Mouse (Mus musculus) midbrain, embryonic 11.5 days (tissue): ENCODE measurements at regions not wholly inside any gene's neighbourhood (a gene's known extent, or its start where the extent isn't known, plus 50 kb on each side); places are given as distances from the start of the nearest gene placed in this dataset.

Source experiments
- ATAC-seq: fragments of 200-750 bp; cut with Nextera tagmentation; 2 replicates; pipeline ENCODE4 v1.8.0; 2017; ENCODE audit warnings: moderate TSS enrichment, moderate library complexity; ENCODE audit not compliant: low FRiP score
- DNase-seq: peaks from one replicate; pipeline ENCODE4 v3.0.0; 2015; ENCODE audit warnings: low spot score; ENCODE audit errors: missing footprints
- H3K27ac ChIP-seq: fragments of 300-500 bp; sonication (generic); 2 replicates; pipeline ENCODE4 v1.5.1; 2014; ENCODE audit warnings: low read depth, low read length
- H3K27me3 ChIP-seq: fragments of 300-500 bp; sonication (generic); 2 replicates; pipeline ENCODE4 v1.6.1; 2014; ENCODE audit warnings: mild to moderate bottlenecking, low read length, moderate library complexity, mixed read lengths; ENCODE audit not compliant: control insufficient read depth, insufficient read depth
- H3K36me3 ChIP-seq: fragments of 300-500 bp; sonication (generic); 2 replicates; pipeline ENCODE4 v1.6.1; 2014; ENCODE audit warnings: mild to moderate bottlenecking, low read length, moderate library complexity, mixed read lengths; ENCODE audit not compliant: control insufficient read depth, insufficient read depth
- H3K4me1 ChIP-seq: fragments of 300-500 bp; sonication (generic); 2 replicates; pipeline ENCODE4 v1.6.1; 2014; ENCODE audit warnings: low read length; ENCODE audit not compliant: control insufficient read depth, insufficient read depth
- H3K4me2 ChIP-seq: fragments of 300-500 bp; sonication (generic); 2 replicates; pipeline ENCODE4 v1.6.1; 2014; ENCODE audit warnings: mild to moderate bottlenecking, moderate library complexity
- H3K4me3 ChIP-seq: fragments of 300-500 bp; sonication (generic); 2 replicates; pipeline ENCODE4 v1.5.1; 2014; ENCODE audit warnings: low read depth, low read length
- H3K9ac ChIP-seq: fragments of 300-500 bp; sonication (generic); 2 replicates; pipeline ENCODE4 v1.6.1; 2014; ENCODE audit warnings: low read length
- H3K9me3 ChIP-seq: fragments of 300-500 bp; sonication (generic); 2 replicates; pipeline ENCODE4 v1.6.1; 2016; ENCODE audit warnings: low read length; ENCODE audit not compliant: control insufficient read depth
- WGBS: fragments of 180-500 bp; shearing (Covaris S2); extraction: QIAGEN DNeasy Blood & Tissue Kit; methylation state at CpG from one replicate; pipeline ENCODE4 v1.1.7; 2014; 5-methylcytosine and 5-hydroxymethylcytosine counted together

DNA sequence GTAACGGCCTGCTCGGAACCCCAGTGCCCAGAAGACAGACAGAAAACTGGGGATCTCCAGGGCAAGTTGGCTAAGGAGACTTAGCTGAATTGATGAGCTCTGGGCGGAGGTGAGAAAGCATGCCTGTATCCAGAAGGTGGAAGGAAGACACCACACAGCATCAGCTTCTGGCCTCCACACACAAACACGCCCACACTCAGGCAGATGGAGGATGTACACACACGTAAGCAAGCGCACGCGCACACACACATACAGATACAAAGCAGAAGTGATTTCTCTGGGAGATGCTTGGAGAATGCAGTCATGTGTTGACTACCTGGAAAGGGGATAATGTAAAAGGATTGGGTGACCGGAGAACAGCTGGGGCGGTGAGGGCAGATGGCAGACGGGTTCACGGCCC, 171.2 kb upstream of the Jarid2 start:
- 93% methylated on average over 12 of the region's 12 CpGs for WGBS
- H3K36me3 ChIP-seq = no peaks in the 10 kb centered on the region
- no peaks in the 10 kb centered on the region for H3K9me3 ChIP-seq
- H3K9ac ChIP-seq = no peak overlapping the region
- no peak overlapping the region for H3K4me2 ChIP-seq
- ATAC-seq = no peak
- H3K4me3 ChIP-seq = no peak overlapping the region
- no peaks in the 10 kb centered on the region for H3K4me1 ChIP-seq
- no peak overlapping the region for H3K27ac ChIP-seq
- no peaks in the 10 kb centered on the region for H3K27me3 ChIP-seq
- DNase-seq = no peak

DNA sequence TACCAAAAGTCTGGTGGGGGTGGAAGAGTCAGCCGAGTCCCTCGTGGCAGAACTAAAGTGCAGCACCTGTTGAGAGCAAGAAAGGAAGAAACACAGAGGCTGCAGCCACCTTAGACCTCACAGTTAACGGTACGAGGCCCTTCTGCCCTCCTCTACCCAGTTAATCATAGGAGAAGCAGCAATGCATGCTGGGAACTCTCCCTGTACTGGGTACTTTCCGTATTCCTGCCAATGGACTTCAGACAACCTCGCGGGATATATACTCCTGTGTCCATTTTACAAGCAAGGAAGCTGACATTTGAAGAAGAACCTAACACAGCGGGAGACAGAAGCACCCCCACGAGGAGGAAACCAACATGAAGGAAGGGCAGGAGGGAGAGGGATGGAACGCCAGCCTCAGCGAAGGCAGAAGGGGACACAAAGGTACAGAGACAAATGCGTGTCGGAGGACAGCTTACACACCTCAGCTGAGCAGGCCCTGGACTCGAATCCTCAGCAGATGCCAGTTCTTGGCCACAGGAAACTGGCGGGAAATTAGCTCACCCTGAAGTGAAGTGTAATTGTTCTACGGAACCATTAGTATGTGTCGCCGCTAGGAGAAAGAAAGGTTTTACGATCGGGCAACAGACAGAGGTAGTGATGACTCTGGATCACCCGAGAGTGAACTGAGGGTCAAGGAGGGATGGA, 170.6 kb upstream of the Jarid2 start:
- no peak overlapping the region for H3K9ac ChIP-seq
- H3K4me1 ChIP-seq = no peaks in the 10 kb centered on the region
- no peak overlapping the region for H3K4me2 ChIP-seq
- no peak overlapping the region for H3K27ac ChIP-seq
- H3K9me3 ChIP-seq = no peaks in the 10 kb centered on the region
- 89% methylated on average over 21 of the region's 21 CpGs for WGBS
- DNase-seq = no peak
- no peaks in the 10 kb centered on the region for H3K36me3 ChIP-seq
- H3K27me3 ChIP-seq = no peaks in the 10 kb centered on the region
- no peak for ATAC-seq
- H3K4me3 ChIP-seq = no peak overlapping the region

DNA sequence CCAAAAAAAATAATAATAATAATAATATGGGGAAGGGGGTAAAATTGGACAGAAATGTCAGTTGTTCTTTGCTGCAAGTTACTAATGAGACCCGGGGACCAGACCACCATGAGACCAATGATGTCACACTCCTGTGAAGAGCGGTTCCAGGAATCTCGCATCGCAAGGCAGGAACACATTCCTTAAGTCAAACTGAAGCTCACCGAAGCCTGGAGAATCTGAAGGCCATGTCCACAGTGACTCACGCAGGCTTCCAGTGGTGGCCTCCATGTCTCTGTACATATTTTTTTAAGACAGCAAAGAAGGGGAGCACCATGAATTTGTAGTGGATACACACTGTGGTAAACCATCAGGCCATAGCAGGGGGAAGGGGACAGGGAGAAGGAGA, 170.1 kb upstream of the Jarid2 start:
- H3K27me3 ChIP-seq = no peaks in the 10 kb centered on the region
- H3K9me3 ChIP-seq = no peaks in the 10 kb centered on the region
- no peak overlapping the region for H3K27ac ChIP-seq
- no peaks in the 10 kb centered on the region for H3K36me3 ChIP-seq
- H3K9ac ChIP-seq = no peak overlapping the region
- H3K4me1 ChIP-seq = no peaks in the 10 kb centered on the region
- ATAC-seq (no peak), DNase-seq (no peak)
- H3K4me2 ChIP-seq = no peak overlapping the region
- 95% methylated on average over 6 of the region's 6 CpGs for WGBS
- H3K4me3 ChIP-seq = no peak overlapping the region

DNA sequence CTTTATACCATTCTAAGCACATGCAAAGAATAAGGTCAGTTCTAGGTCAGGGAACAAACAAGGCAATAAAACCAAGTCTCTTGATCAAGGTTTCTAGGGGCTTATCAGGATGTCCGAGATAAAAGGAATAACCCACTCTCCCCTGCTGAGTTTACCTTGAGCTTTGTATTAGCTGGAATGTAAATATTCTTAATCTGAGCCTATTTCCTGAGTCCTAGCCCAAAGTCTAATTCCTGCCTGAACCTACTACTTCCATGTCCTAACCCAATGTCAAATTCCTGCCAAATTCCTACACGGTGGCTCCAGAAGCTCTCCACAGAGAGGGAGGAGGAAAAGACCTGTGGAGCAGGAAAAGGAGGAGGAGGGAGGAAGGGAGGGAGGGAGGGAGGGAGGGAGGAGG, 169.6 kb upstream of the Jarid2 start:
- H3K27me3 ChIP-seq = no peaks in the 10 kb centered on the region
- H3K4me3 ChIP-seq = no peak overlapping the region
- no peaks in the 10 kb centered on the region for H3K36me3 ChIP-seq
- 46% methylated on average over 2 of the region's 2 CpGs for WGBS
- H3K9me3 ChIP-seq = no peaks in the 10 kb centered on the region
- H3K27ac ChIP-seq = no peak overlapping the region
- no peak for ATAC-seq
- H3K4me1 ChIP-seq = peaks cover 4% of the 10 kb centered on the region
- H3K4me2 ChIP-seq = no peak overlapping the region
- H3K9ac ChIP-seq = no peak overlapping the region
- no peak for DNase-seq

DNA sequence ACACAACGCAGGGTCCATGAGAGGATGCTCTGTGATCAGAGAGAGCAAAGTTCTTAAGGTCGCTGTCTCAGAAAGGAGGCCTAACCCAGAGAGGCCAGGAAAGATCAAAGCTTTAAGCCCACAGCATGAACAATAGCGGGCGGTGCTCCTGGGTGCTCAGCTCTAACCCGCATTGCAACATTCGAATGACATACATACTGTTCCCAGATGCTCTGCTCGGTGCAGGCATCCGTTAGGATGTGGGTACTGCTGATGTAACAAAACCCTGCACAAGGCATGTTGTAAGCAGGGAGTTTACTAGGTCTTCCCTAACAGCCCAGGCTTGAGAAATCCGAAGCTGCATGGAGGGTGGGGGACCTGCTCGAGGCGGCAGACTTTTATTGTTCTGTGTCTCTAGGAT, 164.6 kb upstream of the Jarid2 start:
- 11% methylated on average over 11 of the region's 11 CpGs for WGBS
- Histone ChIP-seq H3K4me3 (no peak overlapping the region), H3K27ac (no peak overlapping the region), H3K36me3 (no peaks in the 10 kb centered on the region), H3K9ac (peak overlapping the region; percentile 34), H3K27me3 (no peaks in the 10 kb centered on the region), H3K4me2 (no peak overlapping the region), H3K9me3 (no peaks in the 10 kb centered on the region), H3K4me1 (peaks cover 6% of the 10 kb centered on the region)
- DNase-seq (peak; percentile 90), ATAC-seq (no peak)

DNA sequence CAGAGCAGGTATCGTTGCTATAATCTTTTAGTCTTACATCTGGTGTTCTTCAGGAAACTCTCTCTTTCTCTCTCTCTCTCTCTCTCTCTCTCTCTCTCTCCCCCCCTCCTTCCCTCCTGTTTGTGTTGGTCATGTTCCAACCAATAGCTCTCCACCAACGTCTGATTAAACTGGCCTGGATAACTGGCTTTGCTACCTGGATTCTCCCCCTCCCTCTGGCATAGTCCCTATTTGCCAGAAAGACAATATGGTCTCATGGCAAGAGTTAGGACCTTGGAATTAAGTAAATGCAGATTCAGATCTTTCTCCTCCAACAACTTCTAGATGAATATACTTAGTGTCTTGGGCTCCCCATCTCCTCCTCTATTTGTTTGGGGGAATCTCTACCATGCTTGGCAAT, 161.6 kb upstream of the Jarid2 start:
- Histone ChIP-seq H3K27me3 (no peaks in the 10 kb centered on the region), H3K9ac (no peak overlapping the region), H3K27ac (no peak overlapping the region), H3K9me3 (no peaks in the 10 kb centered on the region), H3K4me3 (no peak overlapping the region), H3K36me3 (no peaks in the 10 kb centered on the region), H3K4me1 (peaks cover 6% of the 10 kb centered on the region), H3K4me2 (no peak overlapping the region)
- no peak for DNase-seq
- 84% methylated on average over 2 of the region's 2 CpGs for WGBS
- no peak for ATAC-seq

DNA sequence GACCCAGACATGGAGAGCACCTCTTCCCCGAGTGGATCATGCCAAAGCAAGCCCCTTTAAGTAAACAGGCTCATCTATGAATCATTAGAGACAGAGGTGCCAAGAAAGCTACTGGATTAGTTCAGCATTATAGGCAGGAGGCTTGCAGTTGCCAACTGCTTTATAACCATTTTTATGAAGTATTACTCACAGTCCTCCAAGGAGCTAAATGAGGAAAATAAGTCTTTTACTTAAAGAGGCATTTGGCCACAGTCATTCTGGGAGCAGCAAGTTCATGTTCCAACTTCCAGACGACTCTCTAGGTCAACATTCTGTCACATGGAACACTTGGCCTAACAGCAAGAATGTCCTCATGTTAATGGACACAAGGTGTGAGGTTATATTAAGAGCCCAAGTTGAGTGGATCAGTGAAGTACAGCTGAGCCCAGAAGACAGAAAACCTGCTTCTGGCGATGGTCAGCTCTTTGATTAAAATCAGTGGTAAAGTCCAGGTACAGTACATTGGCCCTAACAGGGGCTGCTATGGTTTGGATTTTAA, 160.0 kb upstream of the Jarid2 start:
- Histone ChIP-seq H3K4me2 (no peak overlapping the region), H3K9me3 (no peaks in the 10 kb centered on the region), H3K4me1 (peaks cover 6% of the 10 kb centered on the region), H3K27me3 (no peaks in the 10 kb centered on the region), H3K4me3 (no peak overlapping the region), H3K36me3 (no peaks in the 10 kb centered on the region), H3K27ac (no peak overlapping the region), H3K9ac (no peak overlapping the region)
- ATAC-seq (no peak), DNase-seq (no peak)
- 81% methylated on average over 3 of the region's 3 CpGs for WGBS

DNA sequence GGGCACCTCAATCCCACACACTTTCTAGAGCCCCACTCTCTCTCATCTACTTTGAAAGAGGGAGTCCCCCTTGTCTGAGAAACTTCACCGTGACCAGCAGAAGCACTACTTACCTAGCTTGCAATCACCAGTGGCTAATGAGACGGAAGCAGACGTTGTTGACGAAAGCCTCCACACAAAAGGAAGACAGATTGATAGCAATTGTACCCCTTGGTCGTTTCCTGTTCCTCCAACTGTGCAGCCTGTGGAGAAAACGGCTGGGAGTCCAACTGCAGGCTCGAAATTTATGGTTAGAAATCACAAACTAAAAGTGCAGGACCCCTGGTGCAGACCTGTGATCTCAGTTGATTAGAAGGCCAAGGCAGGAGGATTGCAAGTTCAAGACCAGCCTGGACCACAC, 155.8 kb upstream of the Jarid2 start:
- Histone ChIP-seq H3K4me1 (no peaks in the 10 kb centered on the region), H3K27ac (no peak overlapping the region), H3K4me2 (no peak overlapping the region), H3K9me3 (no peaks in the 10 kb centered on the region), H3K4me3 (no peak overlapping the region), H3K36me3 (no peaks in the 10 kb centered on the region), H3K9ac (no peak overlapping the region), H3K27me3 (no peaks in the 10 kb centered on the region)
- DNase-seq (no peak), ATAC-seq (no peak)
- 35% methylated on average over 7 of the region's 7 CpGs for WGBS

DNA sequence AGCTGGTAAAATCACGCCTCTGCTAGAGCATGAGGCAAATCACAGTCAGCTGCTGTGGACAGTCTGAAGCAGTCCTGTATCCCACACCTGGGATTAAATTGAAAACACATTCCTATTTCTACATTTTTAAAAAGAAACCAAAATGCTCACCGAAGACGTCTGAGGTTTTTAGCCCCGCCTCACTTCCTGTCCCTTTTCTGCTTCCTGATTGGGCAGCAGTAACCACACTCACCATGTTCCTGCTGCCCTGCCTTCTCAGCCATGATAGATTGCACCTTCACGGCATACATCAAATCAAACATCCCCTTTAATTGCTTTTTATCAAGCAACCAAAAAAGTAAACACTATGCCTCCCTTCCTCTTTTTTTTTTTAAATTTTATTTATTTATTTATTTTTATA, 150.1 kb upstream of the Jarid2 start:
- Histone ChIP-seq H3K27ac (no peak overlapping the region), H3K4me3 (no peak overlapping the region), H3K9ac (no peak overlapping the region), H3K27me3 (peaks cover 3% of the 10 kb centered on the region; the same call in 1 of the 2 replicates), H3K9me3 (peaks cover 6% of the 10 kb centered on the region; the same call in 1 of the 2 replicates), H3K36me3 (no peaks in the 10 kb centered on the region), H3K4me2 (no peak overlapping the region), H3K4me1 (peaks cover 14% of the 10 kb centered on the region)
- DNase-seq (no peak), ATAC-seq (no peak)
- WGBS = 98% methylated on average over 5 of the region's 5 CpGs
